Mouse (Mus musculus) intestine, embryonic 14.5 days (tissue): ENCODE measurements around the gene Cox10. TPM values are rescaled to one million over a fixed set of nuclear protein-coding genes. Genes with fewer than 3 reads are reported as not detected.

Source experiments
- ATAC-seq: fragments of 200-750 bp; cut with Nextera tagmentation; replicated peaks from 2 replicates; pipeline ENCODE4 v1.8.0; 2017; ENCODE audit warnings: low read depth, moderate number of reproducible peaks, moderate TSS enrichment, moderate library complexity; ENCODE audit not compliant: low FRiP score, low TSS enrichment
- DNase-seq: peaks from one replicate; pipeline ENCODE4 v3.0.0-alpha.2; 2018; ENCODE audit warnings: low spot score
- H3K27ac ChIP-seq: fragments of 300-500 bp; sonication (generic); 2 replicates; pipeline ENCODE4 v1.5.1; 2014; ENCODE audit warnings: low read depth, mild to moderate bottlenecking, control low read depth
- H3K27me3 ChIP-seq: fragments of 300-500 bp; sonication (generic); replicated peaks from 2 replicates; pipeline ENCODE4 v1.6.1; 2014; ENCODE audit warnings: low read length, control low read depth; ENCODE audit not compliant: control insufficient read depth, insufficient read depth
- H3K36me3 ChIP-seq: fragments of 300-500 bp; sonication (generic); 2 replicates; pipeline ENCODE4 v1.6.1; 2014; ENCODE audit warnings: low read length, control low read depth; ENCODE audit not compliant: control insufficient read depth, insufficient read depth
- H3K4me1 ChIP-seq: fragments of 300-500 bp; sonication (generic); replicated peaks from 2 replicates; pipeline ENCODE4 v1.6.1; 2014; ENCODE audit warnings: low read length, control low read depth, mixed read lengths; ENCODE audit not compliant: control insufficient read depth, insufficient read depth
- H3K4me2 ChIP-seq: fragments of 300-500 bp; sonication (generic); 2 replicates; pipeline ENCODE4 v1.6.1; 2014; ENCODE audit warnings: low read length
- H3K4me3 ChIP-seq: fragments of 300-500 bp; sonication (generic); 2 replicates; pipeline ENCODE4 v1.5.1; 2014; ENCODE audit warnings: low read depth, low read length, control low read depth, mixed read lengths
- H3K9ac ChIP-seq: fragments of 300-500 bp; sonication (generic); 2 replicates; pipeline ENCODE4 v1.6.1; 2014; ENCODE audit warnings: mild to moderate bottlenecking, low read length
- H3K9me3 ChIP-seq: fragments of 300-500 bp; sonication (generic); 2 replicates; pipeline ENCODE4 v1.6.1; 2016; ENCODE audit warnings: low read length, control low read depth; ENCODE audit not compliant: control insufficient read depth
- WGBS: fragments of 180-500 bp; shearing (Covaris S2); extraction: QIAGEN DNeasy Blood & Tissue Kit; methylation state at CpG from one replicate; pipeline ENCODE4 v1.1.7; 2014; 5-methylcytosine and 5-hydroxymethylcytosine counted together
- polyA plus RNA-seq: library from polyadenylated mRNA; unstranded; fragments of >200 nt; fragmentation: Nextera tagmentation; extraction: Ambion mirVana; gene quantifications from 2 replicates; pipeline ENCODE4 v1.2.1, GENCODE M21; 2014

Cox10 gene
- polyA plus RNA-seq, 1 experiment from 2014 or later, result 33.0 TPM

DNA sequence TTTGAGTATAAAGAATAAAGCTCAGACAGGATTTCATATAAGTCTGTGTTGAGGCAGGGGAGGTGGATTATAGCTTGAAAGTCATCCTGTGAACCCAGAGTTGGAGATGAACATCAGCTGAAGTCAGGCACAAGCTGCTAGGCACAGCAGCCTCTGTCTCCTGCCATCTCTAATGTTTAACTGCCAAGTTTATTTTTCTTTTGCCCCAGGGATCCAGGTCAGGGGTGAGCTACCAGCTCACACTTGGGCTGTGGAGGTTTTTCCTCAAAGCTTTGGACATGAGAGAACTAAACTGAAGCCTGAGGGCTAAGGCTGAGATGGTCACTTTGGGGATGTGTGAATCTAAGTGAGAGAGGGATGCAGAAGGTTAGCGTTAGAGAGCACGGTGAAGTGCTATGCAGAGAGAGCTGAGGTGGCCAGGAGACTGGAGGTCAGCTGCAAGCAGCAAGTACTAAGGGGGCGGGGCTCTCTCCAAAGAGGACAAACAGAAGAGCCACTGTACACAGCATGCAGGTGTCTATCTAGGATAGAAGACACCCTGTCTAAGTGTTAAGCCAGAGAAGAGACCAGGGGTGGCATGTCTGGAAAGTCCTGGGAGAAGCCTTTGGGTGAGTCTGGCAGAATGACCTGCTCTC is 91.1 kb downstream of the Cox10 start:
- DNase-seq, result no peak
- no peaks in the 10 kb centered on the region for H3K36me3 ChIP-seq
- H3K4me3 ChIP-seq, result no peak overlapping the region
- 56% methylated on average over 3 of the region's 3 CpGs for WGBS
- H3K9me3 ChIP-seq, result no peaks in the 10 kb centered on the region
- peaks cover 32% of the 10 kb centered on the region for H3K27me3 ChIP-seq
- no peak overlapping the region for H3K4me2 ChIP-seq
- H3K9ac ChIP-seq, result no peak overlapping the region
- H3K27ac ChIP-seq, result no peak overlapping the region
- H3K4me1 ChIP-seq, result no peaks in the 10 kb centered on the region; the same call in 1 of the 2 replicates
- ATAC-seq, result no peak

DNA sequence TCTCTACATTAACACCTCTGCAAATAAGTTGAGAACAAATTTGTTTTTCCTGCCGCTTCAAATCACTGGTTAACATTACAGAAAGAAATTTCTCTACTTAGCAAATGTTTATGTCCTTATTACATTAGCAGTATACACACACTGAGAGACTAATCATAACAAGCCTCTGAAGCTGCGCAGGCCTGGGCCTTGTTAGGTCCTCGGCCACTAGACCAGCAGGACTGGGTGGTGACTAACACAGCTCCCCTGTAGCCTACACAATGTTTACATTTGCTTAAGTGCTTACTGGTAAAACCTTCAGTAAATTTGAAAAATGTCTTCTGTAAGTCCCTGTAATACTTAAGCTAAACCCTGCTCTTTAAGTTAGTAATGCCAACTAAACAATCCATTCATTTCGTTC is 92.6 kb downstream of the Cox10 start:
- Histone ChIP-seq H3K4me2 (no peak overlapping the region), H3K36me3 (no peaks in the 10 kb centered on the region), H3K9ac (no peak overlapping the region), H3K9me3 (no peaks in the 10 kb centered on the region), H3K27me3 (peaks cover 26% of the 10 kb centered on the region), H3K27ac (no peak overlapping the region), H3K4me3 (no peak overlapping the region), H3K4me1 (no peaks in the 10 kb centered on the region; the same call in 1 of the 2 replicates)
- 37% methylated on average over 4 of the region's 4 CpGs for WGBS
- ATAC-seq (no peak), DNase-seq (no peak)

DNA sequence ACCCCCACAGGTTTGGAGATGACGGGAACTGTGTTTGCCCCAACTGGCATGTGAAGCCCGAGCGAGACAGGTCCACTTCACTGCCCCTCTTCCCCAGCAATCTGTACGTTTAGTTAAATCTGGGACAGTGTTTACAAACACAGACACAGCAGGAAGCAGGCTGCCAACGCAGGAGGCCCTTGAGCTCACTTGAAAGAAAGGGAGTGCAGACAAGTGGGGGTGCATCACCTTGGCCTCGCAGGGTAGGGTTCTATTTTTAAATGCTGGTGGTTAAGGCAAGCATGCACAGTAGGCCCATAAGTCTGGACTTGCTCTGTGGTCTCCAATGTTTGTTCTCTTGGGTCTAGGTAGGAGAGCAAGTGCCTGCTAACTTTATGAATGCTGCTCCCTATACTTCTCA is 93.8 kb downstream of the Cox10 start:
- Histone ChIP-seq H3K4me1 (no peaks in the 10 kb centered on the region; the same call in 1 of the 2 replicates), H3K4me3 (no peak overlapping the region), H3K9ac (no peak overlapping the region), H3K27ac (no peak overlapping the region), H3K9me3 (no peaks in the 10 kb centered on the region), H3K27me3 (peaks cover 27% of the 10 kb centered on the region), H3K36me3 (no peaks in the 10 kb centered on the region), H3K4me2 (no peak overlapping the region)
- no peak for DNase-seq
- ATAC-seq, result no peak
- 47% methylated on average over 6 of the region's 6 CpGs for WGBS

DNA sequence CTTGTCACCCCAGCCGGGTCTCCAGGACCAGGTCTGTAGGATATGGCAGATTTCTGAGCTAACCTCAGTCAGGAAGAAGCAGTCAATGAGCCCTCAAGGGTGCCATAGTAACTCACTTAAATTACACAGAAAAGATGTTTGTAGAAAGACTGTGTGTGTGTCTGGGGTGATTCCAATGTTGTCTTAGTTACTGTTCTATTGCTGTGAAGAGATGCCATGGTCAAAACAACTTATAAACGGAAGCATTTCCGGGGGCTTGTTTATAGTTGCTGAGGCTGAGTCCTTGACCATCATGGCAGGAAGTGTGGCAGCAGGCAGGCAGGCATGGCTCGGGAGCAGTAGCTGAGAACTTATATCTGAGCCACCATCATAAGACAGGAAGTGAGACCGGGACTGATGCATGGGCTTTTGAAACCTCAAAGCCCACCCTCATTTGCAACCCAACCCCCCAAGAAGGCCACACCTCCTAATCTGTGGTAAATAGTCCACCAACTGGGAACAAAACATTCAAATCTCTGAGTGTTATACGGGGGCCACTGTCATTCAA is 94.6 kb downstream of the Cox10 start:
- peaks cover 26% of the 10 kb centered on the region; the same call in 1 of the 2 replicates for H3K27me3 ChIP-seq
- H3K4me1 ChIP-seq, result no peaks in the 10 kb centered on the region; the same call in 1 of the 2 replicates
- WGBS, result 69% methylated on average over 6 of the region's 6 CpGs
- no peak overlapping the region for H3K27ac ChIP-seq
- no peaks in the 10 kb centered on the region for H3K9me3 ChIP-seq
- no peak overlapping the region for H3K4me3 ChIP-seq
- no peak for DNase-seq
- no peaks in the 10 kb centered on the region for H3K36me3 ChIP-seq
- H3K4me2 ChIP-seq, result no peak overlapping the region
- H3K9ac ChIP-seq, result no peak overlapping the region
- no peak for ATAC-seq

DNA sequence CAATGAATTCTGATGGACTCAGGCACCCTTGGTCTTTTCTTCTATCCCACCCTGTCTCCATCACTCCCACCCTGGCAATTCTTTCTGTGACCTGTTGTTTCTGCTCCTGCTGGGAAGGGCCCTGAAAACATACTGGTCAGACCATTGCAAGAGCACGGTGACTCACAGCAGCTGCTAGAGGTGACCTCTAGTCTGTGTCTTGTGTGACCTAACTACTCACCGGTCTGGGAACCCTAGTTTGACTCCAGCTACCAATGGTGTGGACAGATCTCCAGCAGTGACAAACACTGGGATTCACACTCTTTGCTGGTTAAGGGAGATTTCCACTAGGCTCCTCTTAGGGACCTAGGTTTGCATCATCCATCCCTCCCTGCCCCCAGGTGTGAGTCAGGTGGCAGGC is 101.5 kb downstream of the Cox10 start:
- H3K9me3 ChIP-seq, result no peaks in the 10 kb centered on the region
- no peak overlapping the region for H3K9ac ChIP-seq
- DNase-seq (no peak), ATAC-seq (no peak)
- 0 out of 2 replicates have a peak, but pooled peaks cover 6% of the 10 kb centered on the region for H3K36me3 ChIP-seq
- H3K4me1 ChIP-seq, result no peaks in the 10 kb centered on the region
- H3K27ac ChIP-seq, result no peak overlapping the region
- H3K4me3 ChIP-seq, result no peak overlapping the region
- H3K27me3 ChIP-seq, result peaks cover 22% of the 10 kb centered on the region; the same call in 1 of the 2 replicates
- WGBS, result 83% methylated on average over 2 of the region's 2 CpGs
- H3K4me2 ChIP-seq, result no peak overlapping the region

DNA sequence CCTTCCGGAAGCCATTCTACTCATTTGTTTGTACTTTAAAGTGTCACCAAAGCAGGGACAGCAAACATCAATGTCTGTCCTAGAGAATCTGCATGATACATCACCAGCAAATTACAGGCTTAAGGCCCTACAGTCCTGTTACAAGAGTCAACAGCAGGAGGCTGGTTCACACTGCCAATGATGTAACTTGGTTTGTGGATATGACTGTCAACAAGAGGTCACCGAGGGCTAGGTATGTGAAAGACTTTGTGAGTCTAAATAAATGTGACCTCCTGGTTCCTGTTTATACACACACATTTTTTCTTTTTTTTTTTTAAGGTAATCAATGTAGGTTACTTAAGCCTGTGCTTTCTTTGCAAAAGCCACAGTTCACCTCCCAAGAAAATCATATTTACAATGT is 102.5 kb downstream of the Cox10 start:
- Histone ChIP-seq H3K4me2 (no peak overlapping the region), H3K9ac (no peak overlapping the region), H3K27ac (no peak overlapping the region), H3K36me3 (0 out of 2 replicates have a peak, but pooled peaks cover 6% of the 10 kb centered on the region), H3K9me3 (no peaks in the 10 kb centered on the region), H3K4me3 (no peak overlapping the region), H3K4me1 (no peaks in the 10 kb centered on the region), H3K27me3 (peaks cover 22% of the 10 kb centered on the region; the same call in 1 of the 2 replicates)
- DNase-seq (no peak), ATAC-seq (no peak)
- 90% methylated on average over 2 of the region's 2 CpGs for WGBS

DNA sequence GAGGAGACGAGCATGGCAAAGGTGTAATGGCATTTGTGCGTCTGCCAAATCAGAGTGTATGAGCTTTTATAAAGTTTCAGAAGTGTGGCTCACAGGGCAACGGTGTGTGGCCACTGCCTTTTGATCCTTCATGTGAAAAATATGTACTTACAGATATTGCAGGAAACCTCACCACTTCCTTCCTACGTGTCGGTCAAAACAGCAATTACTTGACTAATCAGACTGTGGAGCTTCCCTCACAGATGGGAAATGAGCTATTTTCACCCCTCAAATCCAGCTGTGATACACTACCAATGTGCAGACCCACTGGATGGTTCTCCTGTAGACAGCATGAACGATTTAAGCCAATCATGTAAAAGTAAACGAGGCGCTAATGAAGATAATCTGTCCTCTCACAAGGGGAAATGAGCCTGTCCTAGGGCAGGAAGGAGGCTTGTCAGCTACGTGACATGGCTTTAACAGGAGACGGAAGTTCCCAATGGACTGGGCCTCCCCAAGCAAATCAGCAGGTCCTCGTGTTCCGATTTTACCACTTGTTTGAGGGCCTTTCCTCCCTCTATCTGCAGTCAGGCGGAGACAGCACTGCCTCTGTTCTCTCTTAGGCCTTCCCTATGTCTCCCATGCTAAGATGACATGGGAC is 103.9 kb downstream of the Cox10 start:
- no peak overlapping the region for H3K4me3 ChIP-seq
- 85% methylated on average over 13 of the region's 13 CpGs for WGBS
- H3K4me1 ChIP-seq, result no peaks in the 10 kb centered on the region
- ATAC-seq, result no peak
- no peaks in the 10 kb centered on the region for H3K9me3 ChIP-seq
- no peak for DNase-seq
- H3K9ac ChIP-seq, result no peak overlapping the region
- H3K4me2 ChIP-seq, result no peak overlapping the region
- 0 out of 2 replicates have a peak, but pooled peaks cover 6% of the 10 kb centered on the region for H3K36me3 ChIP-seq
- peaks cover 12% of the 10 kb centered on the region; the same call in 1 of the 2 replicates for H3K27me3 ChIP-seq
- no peak overlapping the region for H3K27ac ChIP-seq

DNA sequence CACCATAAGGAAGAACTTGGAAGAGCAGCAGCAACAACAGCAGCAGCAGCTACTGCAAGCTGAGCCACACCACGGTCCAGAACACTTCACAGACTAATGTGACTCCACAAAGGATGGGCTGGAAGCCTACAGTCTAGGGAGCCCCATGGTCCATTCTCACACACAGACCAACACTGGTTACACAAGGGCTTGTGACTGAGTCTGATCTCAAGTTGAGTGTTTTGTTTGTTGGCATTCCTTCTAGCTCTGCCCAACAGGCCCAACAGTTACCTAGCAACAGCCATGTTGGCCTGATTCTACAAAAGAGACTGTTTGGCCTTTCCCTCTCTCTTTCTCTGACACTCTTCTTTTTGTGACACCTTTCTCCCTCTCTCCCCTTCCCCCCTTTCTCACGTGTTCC is 105.3 kb downstream of the Cox10 start:
- peaks cover 9% of the 10 kb centered on the region; the same call in 1 of the 2 replicates for H3K27me3 ChIP-seq
- ATAC-seq, result no peak
- H3K9me3 ChIP-seq, result no peaks in the 10 kb centered on the region
- H3K4me2 ChIP-seq, result no peak overlapping the region
- 86% methylated on average over 2 of the region's 2 CpGs for WGBS
- H3K4me3 ChIP-seq, result no peak overlapping the region
- 0 out of 2 replicates have a peak, but pooled peaks cover 6% of the 10 kb centered on the region for H3K36me3 ChIP-seq
- H3K27ac ChIP-seq, result no peak overlapping the region
- DNase-seq, result no peak
- peaks cover 5% of the 10 kb centered on the region for H3K4me1 ChIP-seq
- no peak overlapping the region for H3K9ac ChIP-seq
